Mouse (Mus musculus): ENCODE data around the gene Gpc6. TPM values are rescaled to one million over a fixed set of nuclear protein-coding genes. Genes with fewer than 3 reads are reported as not detected.
A peak's percentile ranks its signal among the peaks of the same experiment; 100 is the strongest.

Gpc6 gene
- total and polyA plus RNA-seq, 3 experiments = 4.6 to 10.3 (median 8.0) TPM

DNA sequence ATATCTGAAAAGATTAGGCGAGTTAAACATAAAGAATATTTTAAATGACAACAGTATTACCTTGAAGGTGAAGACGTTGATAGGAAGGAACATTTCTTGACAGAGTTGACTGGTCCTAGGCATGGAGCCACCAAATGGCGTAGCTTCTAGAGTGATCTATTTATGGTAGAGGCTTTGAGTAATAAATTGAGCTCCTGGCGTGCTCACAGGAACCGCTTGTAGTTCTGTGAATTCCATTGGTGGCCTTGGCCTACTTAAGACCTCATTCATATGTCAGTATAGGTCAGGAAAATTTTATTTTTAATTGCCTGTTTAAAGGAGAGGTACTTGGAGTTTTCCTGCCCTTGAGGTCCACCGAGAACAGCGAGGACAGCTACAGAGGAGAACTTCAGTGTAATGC, 18.6 kb downstream of the Gpc6 start:
- H3K79me2 ChIP-seq (replicated peaks; ENCODE audit: control insufficient read depth, insufficient read depth, low read length) = no peaks in the 10 kb centered on the region

GRCm38 (mm10) chr14:116945975-116946374, 20.9 kb downstream of the Gpc6 start:
- Histone ChIP-seq H3K79me2 (replicated peaks; ENCODE audit: control insufficient read depth, insufficient read depth, low read length) (no peaks in the 10 kb centered on the region), H3K4me3 (no peak overlapping the region), H3K27me3 (ENCODE audit: control insufficient read depth, insufficient read depth, low read length) (no peaks in the 10 kb centered on the region), H3K4me1 (ENCODE audit: control insufficient read depth, insufficient read depth, low read length) (peaks cover 2% of the 10 kb centered on the region; the same call in 1 of the 2 replicates), H3K27ac (no peak overlapping the region), H3K36me3 (ENCODE audit: control insufficient read depth, insufficient read depth, low read length) (no peaks in the 10 kb centered on the region), H3K9ac (ENCODE audit: low read depth, low read length) (no peak overlapping the region)
- DNase-seq = no peak
- WGBS = 70% methylated on average over 6 of the region's 6 CpGs
- TF ChIP-seq POLR2A (IDR thresholded peaks at IDR 0.05; ENCODE audit: insufficient read depth, low read depth, low read length) = no peak
- no peak for TF ChIP-seq CTCF (IDR thresholded peaks at IDR 0.05)
- intact Hi-C loops (cut with DNase I) = no loop called here

More for the DNA sequence above, 18.6 kb downstream of the Gpc6 start:
- no peak overlapping the region for H3K9ac ChIP-seq (ENCODE audit: low read depth, low read length)
- no peak overlapping the region for H3K27ac ChIP-seq
- no peaks in the 10 kb centered on the region for H3K36me3 ChIP-seq (ENCODE audit: control insufficient read depth, insufficient read depth, low read length)
- WGBS = 63% methylated on average over 7 of the region's 7 CpGs
- TF ChIP-seq CTCF (IDR thresholded peaks at IDR 0.05) (no peak), EP300 (IDR thresholded peaks at IDR 0.05; ENCODE audit: insufficient read depth, low read depth, low read length) (no peak), POLR2A (IDR thresholded peaks at IDR 0.05; ENCODE audit: insufficient read depth, low read depth, low read length) (no peak)
- intact Hi-C loops (cut with DNase I) = no loop called here
- H3K4me3 ChIP-seq = no peak overlapping the region
- H3K4me1 ChIP-seq (ENCODE audit: control insufficient read depth, insufficient read depth, low read length) = peaks cover 2% of the 10 kb centered on the region; the same call in 1 of the 2 replicates
- DNase-seq = peak in 1 of 2 experiments; percentile 6
- H3K27me3 ChIP-seq (ENCODE audit: control insufficient read depth, insufficient read depth, low read length) = no peaks in the 10 kb centered on the region

- intact Hi-C loops (cut with DNase I) = no loop called here
- 86% methylated on average over 6 of the region's 6 CpGs for WGBS
- Histone ChIP-seq H3K4me1 (ENCODE audit: control insufficient read depth, insufficient read depth, low read length) (peaks cover 2% of the 10 kb centered on the region; the same call in 1 of the 2 replicates), H3K36me3 (ENCODE audit: control insufficient read depth, insufficient read depth, low read length) (no peaks in the 10 kb centered on the region), H3K27ac (no peak overlapping the region), H3K79me2 (replicated peaks; ENCODE audit: control insufficient read depth, insufficient read depth, low read length) (no peaks in the 10 kb centered on the region), H3K4me3 (no peak overlapping the region), H3K27me3 (ENCODE audit: control insufficient read depth, insufficient read depth, low read length) (no peaks in the 10 kb centered on the region), H3K9ac (ENCODE audit: low read depth, low read length) (no peak overlapping the region)
- DNase-seq = no peak
- TF ChIP-seq CTCF (IDR thresholded peaks at IDR 0.05) (no peak), POLR2A (IDR thresholded peaks at IDR 0.05; ENCODE audit: insufficient read depth, low read depth, low read length) (no peak), EP300 (IDR thresholded peaks at IDR 0.05; ENCODE audit: insufficient read depth, low read depth, low read length) (no peak)
Measured at GRCm38 (mm10) chr14:116947461-116947860, 22.3 kb downstream of the Gpc6 start.

DNA sequence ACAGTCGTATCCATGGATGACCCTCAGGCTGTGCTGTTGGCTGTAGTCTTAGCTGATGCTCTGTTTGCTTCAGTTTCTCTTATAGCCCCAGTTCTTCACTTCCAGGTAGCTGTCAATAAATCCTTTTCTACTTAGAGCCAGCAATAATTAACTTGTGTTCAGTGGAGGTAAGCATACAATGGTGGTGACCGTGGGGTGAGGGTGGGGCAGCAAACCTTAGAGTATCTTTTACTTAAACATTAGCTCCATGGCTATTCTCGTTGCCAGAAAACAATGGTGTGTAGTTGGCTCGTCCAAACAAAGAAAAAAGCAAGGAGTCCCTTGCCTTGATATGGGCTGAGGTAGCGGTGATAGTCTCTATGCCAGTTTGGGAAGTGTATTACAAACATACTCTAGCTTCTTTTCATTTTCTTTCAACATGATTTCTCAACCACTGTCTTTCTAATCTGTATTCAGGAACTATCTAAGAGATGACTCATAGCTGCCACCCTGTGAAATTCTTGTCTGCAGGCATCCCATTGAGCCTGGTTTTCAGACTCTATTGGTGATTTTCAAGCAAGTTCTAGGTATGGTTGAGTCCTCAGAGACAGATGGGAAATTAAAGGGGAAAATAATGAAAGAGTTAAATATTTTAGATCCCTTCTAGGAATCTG, 22.9 kb downstream of the Gpc6 start:
- H3K9ac ChIP-seq (ENCODE audit: low read depth, low read length) = no peak overlapping the region

DNA sequence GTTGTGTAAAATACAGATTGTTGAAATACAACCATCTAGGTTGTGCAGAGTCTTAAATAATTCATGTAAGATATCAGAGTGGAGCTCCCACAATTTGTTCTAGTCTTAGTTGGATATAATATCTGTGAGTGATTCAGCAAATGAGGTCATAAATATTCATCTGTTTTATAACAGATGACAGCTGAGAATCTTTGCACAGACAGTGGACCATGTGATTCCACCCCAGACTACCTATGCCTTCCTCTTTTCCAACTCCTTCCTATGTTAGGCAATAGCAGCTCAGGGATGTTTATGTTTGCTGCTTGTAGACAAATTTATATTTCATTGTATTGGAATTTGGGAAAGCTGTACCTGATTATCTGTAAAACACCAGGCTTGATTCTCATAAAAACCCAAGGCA, 32.0 kb downstream of the Gpc6 start:
- TF ChIP-seq CTCF (IDR thresholded peaks at IDR 0.05) (no peak), EP300 (IDR thresholded peaks at IDR 0.05; ENCODE audit: insufficient read depth, low read depth, low read length) (no peak), POLR2A (IDR thresholded peaks at IDR 0.05; ENCODE audit: insufficient read depth, low read depth, low read length) (no peak)
- Histone ChIP-seq H3K79me2 (replicated peaks; ENCODE audit: control insufficient read depth, insufficient read depth, low read length) (no peaks in the 10 kb centered on the region), H3K4me1 (ENCODE audit: control insufficient read depth, insufficient read depth, low read length) (no peaks in the 10 kb centered on the region), H3K9ac (ENCODE audit: low read depth, low read length) (no peak overlapping the region), H3K27me3 (ENCODE audit: control insufficient read depth, insufficient read depth, low read length) (no peaks in the 10 kb centered on the region), H3K27ac (no peak overlapping the region), H3K4me3 (no peak overlapping the region), H3K36me3 (ENCODE audit: control insufficient read depth, insufficient read depth, low read length) (no peaks in the 10 kb centered on the region)
- intact Hi-C loops (cut with DNase I) = no loop called here
- no peak for DNase-seq

More for the DNA sequence above, 22.9 kb downstream of the Gpc6 start:
- intact Hi-C loops (cut with DNase I) = no loop called here
- no peaks in the 10 kb centered on the region for H3K79me2 ChIP-seq (replicated peaks; ENCODE audit: control insufficient read depth, insufficient read depth, low read length)
- H3K4me3 ChIP-seq = no peak overlapping the region
- H3K4me1 ChIP-seq (ENCODE audit: control insufficient read depth, insufficient read depth, low read length) = peaks cover 2% of the 10 kb centered on the region; the same call in 1 of the 2 replicates
- H3K27me3 ChIP-seq (ENCODE audit: control insufficient read depth, insufficient read depth, low read length) = no peaks in the 10 kb centered on the region
- no peak for DNase-seq
- WGBS = 65% methylated on average over 5 of the region's 5 CpGs
- H3K27ac ChIP-seq = no peak overlapping the region
- no peaks in the 10 kb centered on the region for H3K36me3 ChIP-seq (ENCODE audit: control insufficient read depth, insufficient read depth, low read length)
- no peak for TF ChIP-seq POLR2A (IDR thresholded peaks at IDR 0.05; ENCODE audit: insufficient read depth, low read depth, low read length)

- no peaks in the 10 kb centered on the region for H3K4me1 ChIP-seq (ENCODE audit: control insufficient read depth, insufficient read depth, low read length)
- no peaks in the 10 kb centered on the region for H3K79me2 ChIP-seq (replicated peaks; ENCODE audit: control insufficient read depth, insufficient read depth, low read length)
- TF ChIP-seq POLR2A (IDR thresholded peaks at IDR 0.05; ENCODE audit: insufficient read depth, low read depth, low read length) (no peak), CTCF (IDR thresholded peaks at IDR 0.05) (no peak), EP300 (IDR thresholded peaks at IDR 0.05; ENCODE audit: insufficient read depth, low read depth, low read length) (no peak)
Measured at GRCm38 (mm10) chr14:116964837-116965236, 39.7 kb downstream of the Gpc6 start.

More at GRCm38 (mm10) chr14:116964837-116965236, 39.7 kb downstream of the Gpc6 start:
- no peaks in the 10 kb centered on the region for H3K27me3 ChIP-seq (ENCODE audit: control insufficient read depth, insufficient read depth, low read length)
- no peak overlapping the region for H3K27ac ChIP-seq
- DNase-seq = no peak
- H3K9ac ChIP-seq (ENCODE audit: low read depth, low read length) = no peak overlapping the region
- 55% methylated on average over 6 of the region's 6 CpGs for WGBS
- intact Hi-C loops (cut with DNase I) = no loop called here
- H3K36me3 ChIP-seq (ENCODE audit: control insufficient read depth, insufficient read depth, low read length) = no peaks in the 10 kb centered on the region
- H3K4me3 ChIP-seq = no peak overlapping the region
